Mouse (Mus musculus) embryonic facial prominence, embryonic 14.5 days (tissue): ENCODE results near the gene Ftsj1. TPM values are rescaled to one million over a fixed set of nuclear protein-coding genes. Genes with fewer than 3 reads are reported as not detected.
A peak's percentile ranks its signal among the peaks of the same experiment; 100 is the strongest.

Experiments
- ATAC-seq: fragments of 200-750 bp; cut with Nextera tagmentation; 2 replicates; pipeline ENCODE4 v1.8.0; 2017; ENCODE audit warnings: low read depth, moderate number of reproducible peaks, moderate TSS enrichment
- DNase-seq: peaks from one replicate; pipeline ENCODE4 v3.0.0-alpha.2; 2015; ENCODE audit warnings: low spot score
- H3K27ac ChIP-seq: fragments of 300-500 bp; sonication (generic); replicated peaks from 2 replicates; pipeline ENCODE4 v1.5.1; 2014; ENCODE audit warnings: low read depth, mild to moderate bottlenecking, low read length, moderate library complexity
- H3K27me3 ChIP-seq: fragments of 300-500 bp; sonication (generic); replicated peaks from 2 replicates; pipeline ENCODE4 v1.6.1; 2014; ENCODE audit warnings: low read length; ENCODE audit not compliant: control insufficient read depth, insufficient read depth
- H3K36me3 ChIP-seq: fragments of 300-500 bp; sonication (generic); 2 replicates; pipeline ENCODE4 v1.6.1; 2014; ENCODE audit warnings: low read length, mixed read lengths; ENCODE audit not compliant: control insufficient read depth, insufficient read depth
- H3K4me1 ChIP-seq: fragments of 300-500 bp; sonication (generic); 2 replicates; pipeline ENCODE4 v1.6.1; 2014; ENCODE audit warnings: antibody characterized with exemption, low read length; ENCODE audit not compliant: control insufficient read depth, insufficient read depth
- H3K4me2 ChIP-seq: fragments of 300-500 bp; sonication (generic); 2 replicates; pipeline ENCODE4 v1.6.1; 2014; ENCODE audit warnings: low read depth, mild to moderate bottlenecking, low read length, moderate library complexity, mixed read lengths
- H3K4me3 ChIP-seq: fragments of 300-500 bp; sonication (generic); 2 replicates; pipeline ENCODE4 v1.5.1; 2014; ENCODE audit warnings: low read depth, mild to moderate bottlenecking, low read length
- H3K9ac ChIP-seq: fragments of 300-500 bp; sonication (generic); 2 replicates; pipeline ENCODE4 v1.6.1; 2014; ENCODE audit warnings: low read depth, mild to moderate bottlenecking, low read length, moderate library complexity, mixed read lengths
- H3K9me3 ChIP-seq: fragments of 300-500 bp; sonication (generic); 2 replicates; pipeline ENCODE4 v1.6.1; 2016; ENCODE audit warnings: low read length; ENCODE audit not compliant: control insufficient read depth
- WGBS: fragments of 180-500 bp; shearing (Covaris S2); extraction: QIAGEN DNeasy Blood & Tissue Kit; methylation state at CpG from one replicate; pipeline ENCODE4 v1.1.7; 2014; 5-methylcytosine and 5-hydroxymethylcytosine counted together
- polyA plus RNA-seq: library from polyadenylated mRNA; unstranded; fragments of >200 nt; fragmentation: Nextera tagmentation; extraction: Ambion mirVana; gene quantifications from 2 replicates; pipeline ENCODE4 v1.2.1, GENCODE M21; 2014

Ftsj1 gene
- 40.5 and 42.8 TPM in 2 replicates for polyA plus RNA-seq

GRCm38 (mm10) chrX:8252334-8253285, at the start of gene Ftsj1:
Ftsj1 (minus strand) TSS chrX:8252406.
- no peaks in the 10 kb centered on the region for H3K27me3 ChIP-seq
- H3K9me3 ChIP-seq: no peaks in the 10 kb centered on the region
- 19% methylated on average over 44 of the region's 45 CpGs for WGBS
- H3K4me3 ChIP-seq: peak within 1 kb of the TSS; percentile 58
- ATAC-seq (peak; percentile 96), DNase-seq (peak; percentile 96)
- 0 out of 2 replicates have a peak, but pooled peaks cover 3% of the 10 kb centered on the region for H3K4me1 ChIP-seq
- H3K27ac ChIP-seq: peak within 1 kb of the TSS; percentile 69
- H3K36me3 ChIP-seq: no peaks in the 10 kb centered on the region
- H3K9ac ChIP-seq: peak within 1 kb of the TSS; percentile 73
- peak within 1 kb of the TSS; percentile 60 for H3K4me2 ChIP-seq

- Histone ChIP-seq H3K27me3 (no peaks in the 10 kb centered on the region), H3K4me2 (no peak overlapping the region), H3K36me3 (no peaks in the 10 kb centered on the region), H3K4me1 (no peaks in the 10 kb centered on the region), H3K4me3 (no peak overlapping the region), H3K9ac (no peak overlapping the region), H3K9me3 (no peaks in the 10 kb centered on the region), H3K27ac (no peak overlapping the region)
- ATAC-seq (no peak), DNase-seq (no peak)
- WGBS: 73% methylated on average over 5 of the region's 5 CpGs
These were observed 36.4 kb upstream of the Ftsj1 start for GRCm38 (mm10) chrX:8288621-8289020.

- H3K9me3 ChIP-seq: no peaks in the 10 kb centered on the region
- H3K9ac ChIP-seq: no peak overlapping the region
- H3K4me1 ChIP-seq: no peaks in the 10 kb centered on the region
- no peak overlapping the region for H3K4me3 ChIP-seq
- DNase-seq: no peak
- no peaks in the 10 kb centered on the region for H3K36me3 ChIP-seq
- no peak overlapping the region for H3K27ac ChIP-seq
- WGBS: 90% methylated on average over 5 of the region's 5 CpGs
- H3K27me3 ChIP-seq: no peaks in the 10 kb centered on the region; the same call in 1 of the 2 replicates
- no peak overlapping the region for H3K4me2 ChIP-seq
- ATAC-seq: no peak
These were observed 21.9 kb upstream of the Ftsj1 start for GRCm38 (mm10) chrX:8274056-8274455.

- H3K9ac ChIP-seq: no peak overlapping the region
- no peak overlapping the region for H3K27ac ChIP-seq
- H3K27me3 ChIP-seq: no peaks in the 10 kb centered on the region; the same call in 1 of the 2 replicates
- ATAC-seq: no peak
- H3K36me3 ChIP-seq: no peaks in the 10 kb centered on the region
- 21% methylated on average over 9 of the region's 10 CpGs for WGBS
- H3K9me3 ChIP-seq: no peaks in the 10 kb centered on the region
- H3K4me1 ChIP-seq: no peaks in the 10 kb centered on the region
- H3K4me3 ChIP-seq: no peak overlapping the region
- DNase-seq: no peak
- peak overlapping the region; percentile 24; the same call in 1 of the 2 replicates for H3K4me2 ChIP-seq
These were observed 19.8 kb upstream of the Ftsj1 start for GRCm38 (mm10) chrX:8272000-8272399.

- no peaks in the 10 kb centered on the region for H3K9me3 ChIP-seq
- H3K36me3 ChIP-seq: no peaks in the 10 kb centered on the region
- 22% methylated on average over 11 of the region's 15 CpGs for WGBS
- no peak within 1 kb of the TSS for H3K9ac ChIP-seq
- no peak within 1 kb of the TSS for H3K27ac ChIP-seq
- DNase-seq: no peak
- H3K4me3 ChIP-seq: no peak within 1 kb of the TSS
- H3K4me1 ChIP-seq: no peaks in the 10 kb centered on the region
- no peaks in the 10 kb centered on the region; the same call in 1 of the 2 replicates for H3K27me3 ChIP-seq
- peak within 1 kb of the TSS; percentile 24; the same call in 1 of the 2 replicates for H3K4me2 ChIP-seq
- ATAC-seq: no peak
These were observed 19.0 kb upstream of the Ftsj1 start, which contains the start of gene Slc38a5 for GRCm38 (mm10) chrX:8271083-8271820. Slc38a5 (plus strand) TSS chrX:8271133.

GRCm38 (mm10) chrX:8264222-8264621, 12.0 kb upstream of the Ftsj1 start:
- DNase-seq (no peak), ATAC-seq (no peak)
- Histone ChIP-seq H3K27ac (no peak overlapping the region), H3K4me2 (no peak overlapping the region), H3K36me3 (no peaks in the 10 kb centered on the region), H3K4me3 (no peak overlapping the region), H3K4me1 (no peaks in the 10 kb centered on the region), H3K9ac (no peak overlapping the region), H3K27me3 (no peaks in the 10 kb centered on the region), H3K9me3 (no peaks in the 10 kb centered on the region)
- 78% methylated on average over 3 of the region's 3 CpGs for WGBS

GRCm38 (mm10) chrX:8263156-8263804, 11.1 kb upstream of the Ftsj1 start:
- 73% methylated on average over 5 of the region's 5 CpGs for WGBS
- ATAC-seq (no peak), DNase-seq (no peak)
- Histone ChIP-seq H3K36me3 (no peaks in the 10 kb centered on the region), H3K27ac (no peak overlapping the region), H3K27me3 (no peaks in the 10 kb centered on the region), H3K9ac (no peak overlapping the region), H3K4me2 (no peak overlapping the region), H3K9me3 (no peaks in the 10 kb centered on the region), H3K4me1 (no peaks in the 10 kb centered on the region), H3K4me3 (no peak overlapping the region)

- no peak overlapping the region for H3K9ac ChIP-seq
- no peak overlapping the region for H3K4me3 ChIP-seq
- 81% methylated on average over 12 of the region's 12 CpGs for WGBS
- no peaks in the 10 kb centered on the region for H3K9me3 ChIP-seq
- DNase-seq (no peak), ATAC-seq (no peak)
- H3K4me1 ChIP-seq: no peaks in the 10 kb centered on the region
- no peak overlapping the region for H3K27ac ChIP-seq
- H3K4me2 ChIP-seq: no peak overlapping the region
- H3K27me3 ChIP-seq: no peaks in the 10 kb centered on the region
- H3K36me3 ChIP-seq: no peaks in the 10 kb centered on the region
These were observed 7.3 kb upstream of the Ftsj1 start for GRCm38 (mm10) chrX:8259478-8259877.
